Mouse (Mus musculus) midbrain, embryonic 14.5 days (tissue): ENCODE data around the gene Mpv17l. TPM values are rescaled to one million over a fixed set of nuclear protein-coding genes. Genes with fewer than 3 reads are reported as not detected.

ENCODE experiments used
- polyA plus RNA-seq: library from polyadenylated mRNA; unstranded; fragments of >200 nt; fragmentation: Nextera tagmentation; extraction: Ambion mirVana; gene quantifications from 2 replicates; pipeline ENCODE4 v1.2.1, GENCODE M21; 2014

Gene Mpv17l
- polyA plus RNA-seq, 1 experiment from 2014 or later, result 22.0 TPM

Other genes with a start within 250 kb of the Mpv17l start
- gene Parn, start 235.0 kb upstream of the Mpv17l start, polyA plus RNA-seq, result 27.2 and 32.9 TPM in 2 replicates
- 50.7 and 53.8 TPM in 2 replicates for gene Bfar, start 231.3 kb upstream of the Mpv17l start, polyA plus RNA-seq
- 7.1 and 9.1 TPM in 2 replicates for gene 3110001I22Rik, start 231.2 kb upstream of the Mpv17l start, polyA plus RNA-seq
- 0.31 TPM in 1 of 2 replicates, not detected in the other for gene Pla2g10, start 172.2 kb upstream of the Mpv17l start, polyA plus RNA-seq
- 78.4 and 102 TPM in 2 replicates for gene Rrn3, start 122.5 kb upstream of the Mpv17l start, polyA plus RNA-seq
- gene Ntan1, start 84.3 kb upstream of the Mpv17l start, polyA plus RNA-seq, result 205 and 213 TPM in 2 replicates
- 54.7 and 77.8 TPM in 2 replicates for gene Pdxdc1, start within 50 bp of the Mpv17l start, polyA plus RNA-seq
- gene 2900011O08Rik, start 83.4 kb downstream of the Mpv17l start, polyA plus RNA-seq, result 166 and 194 TPM in 2 replicates
- 0.46 and 1.8 TPM in 2 replicates for gene Ifitm7, start 83.7 kb downstream of the Mpv17l start, polyA plus RNA-seq